Mouse (Mus musculus): ENCODE data around the gene Sfrp4. TPM values are rescaled to one million over a fixed set of nuclear protein-coding genes. Genes with fewer than 3 reads are reported as not detected.

Gene Sfrp4
- polyA plus RNA-seq, 1 experiment from 2014 or later, result 0.97 TPM

- Histone ChIP-seq H3K36me3 (replicated peaks; ENCODE audit: control insufficient read depth, insufficient read depth, low read depth, low read length) (no peaks in the 10 kb centered on the region), H3K4me3 (ENCODE audit: low read depth, low read length) (peak within 1 kb of the TSS; percentile 67), H3K27ac (replicated peaks; ENCODE audit: low read depth, low read length) (peak within 1 kb of the TSS; percentile 52; the same call in 1 of the 2 replicates), H3K9ac (replicated peaks; ENCODE audit: low read length) (peak within 1 kb of the TSS; percentile 88), H3K27me3 (ENCODE audit: control insufficient read depth, insufficient read depth, low read length) (peaks cover 5% of the 10 kb centered on the region), H3K4me1 (ENCODE audit: control insufficient read depth, insufficient read depth, low read length) (no peaks in the 10 kb centered on the region; the same call in 1 of the 2 replicates), H3K9me3 (replicated peaks; ENCODE audit: control insufficient read depth, low read length) (no peaks in the 10 kb centered on the region), H3K4me2 (ENCODE audit: low read depth, low read length) (peak within 1 kb of the TSS; percentile 93)
- ATAC-seq (replicated peaks; ENCODE audit: insufficient number of reproducible peaks, low FRiP score, low TSS enrichment, low read depth), result peak; percentile 69
- under 1% methylated on average over 46 of the region's 46 CpGs for WGBS
- peak; percentile 84 for DNase-seq (ENCODE audit: low spot score)
These were observed 3.5 kb upstream of the Sfrp4 start, which contains the start of gene Epdr1 for GRCm38 (mm10) chr13:19619216-19619927. Gene Epdr1 (minus strand): TSS chr13:19619927.

- Histone ChIP-seq H3K4me3 (ENCODE audit: low read depth, low read length) (peak overlapping the region; percentile 46), H3K36me3 (replicated peaks; ENCODE audit: control insufficient read depth, insufficient read depth, low read depth, low read length) (no peaks in the 10 kb centered on the region), H3K4me2 (ENCODE audit: low read depth, low read length) (peak overlapping the region; percentile 87), H3K27me3 (ENCODE audit: control insufficient read depth, insufficient read depth, low read length) (peaks cover 5% of the 10 kb centered on the region), H3K27ac (replicated peaks; ENCODE audit: low read depth, low read length) (no peak overlapping the region), H3K9me3 (replicated peaks; ENCODE audit: control insufficient read depth, low read length) (no peaks in the 10 kb centered on the region), H3K9ac (replicated peaks; ENCODE audit: low read length) (peak overlapping the region; percentile 55), H3K4me1 (ENCODE audit: control insufficient read depth, insufficient read depth, low read length) (no peaks in the 10 kb centered on the region; the same call in 1 of the 2 replicates)
- WGBS, result 24% methylated on average over 30 of the region's 30 CpGs
- peak; percentile 14 for DNase-seq (ENCODE audit: low spot score)
- ATAC-seq (replicated peaks; ENCODE audit: insufficient number of reproducible peaks, low FRiP score, low TSS enrichment, low read depth), result peak; percentile 26; the same call in 1 of the 2 replicates
These were observed 463 bp downstream of the Sfrp4 start for GRCm38 (mm10) chr13:19623228-19623905.

- WGBS, result 89% methylated on average over 11 of the region's 11 CpGs
- Histone ChIP-seq H3K9ac (replicated peaks; ENCODE audit: low read length) (no peak overlapping the region), H3K27ac (replicated peaks; ENCODE audit: low read depth, low read length) (no peak overlapping the region), H3K4me2 (ENCODE audit: low read depth, low read length) (no peak overlapping the region), H3K27me3 (ENCODE audit: control insufficient read depth, insufficient read depth, low read length) (peaks cover 5% of the 10 kb centered on the region), H3K36me3 (replicated peaks; ENCODE audit: control insufficient read depth, insufficient read depth, low read depth, low read length) (no peaks in the 10 kb centered on the region), H3K9me3 (replicated peaks; ENCODE audit: control insufficient read depth, low read length) (no peaks in the 10 kb centered on the region), H3K4me1 (ENCODE audit: control insufficient read depth, insufficient read depth, low read length) (no peaks in the 10 kb centered on the region; the same call in 1 of the 2 replicates), H3K4me3 (ENCODE audit: low read depth, low read length) (no peak overlapping the region)
- DNase-seq (ENCODE audit: low spot score), result no peak
- no peak for ATAC-seq (replicated peaks; ENCODE audit: insufficient number of reproducible peaks, low FRiP score, low TSS enrichment, low read depth)
These were observed 1.9 kb downstream of the Sfrp4 start for GRCm38 (mm10) chr13:19624632-19625320.

GRCm38 (mm10) chr13:19626473-19626872, 3.6 kb downstream of the Sfrp4 start:
- Histone ChIP-seq H3K4me2 (ENCODE audit: low read depth, low read length) (no peak overlapping the region), H3K36me3 (replicated peaks; ENCODE audit: control insufficient read depth, insufficient read depth, low read depth, low read length) (no peaks in the 10 kb centered on the region), H3K9ac (replicated peaks; ENCODE audit: low read length) (no peak overlapping the region), H3K4me3 (ENCODE audit: low read depth, low read length) (no peak overlapping the region), H3K27ac (replicated peaks; ENCODE audit: low read depth, low read length) (no peak overlapping the region), H3K27me3 (ENCODE audit: control insufficient read depth, insufficient read depth, low read length) (peaks cover 5% of the 10 kb centered on the region), H3K9me3 (replicated peaks; ENCODE audit: control insufficient read depth, low read length) (no peaks in the 10 kb centered on the region), H3K4me1 (ENCODE audit: control insufficient read depth, insufficient read depth, low read length) (no peaks in the 10 kb centered on the region; the same call in 1 of the 2 replicates)
- ATAC-seq (replicated peaks; ENCODE audit: insufficient number of reproducible peaks, low FRiP score, low TSS enrichment, low read depth) (no peak), DNase-seq (ENCODE audit: low spot score) (no peak)
- WGBS, result 68% methylated on average over 1 of the region's 1 CpGs

GRCm38 (mm10) chr13:19630768-19631709, 8.1 kb downstream of the Sfrp4 start:
- 91% methylated on average over 5 of the region's 5 CpGs for WGBS
- H3K36me3 ChIP-seq (replicated peaks; ENCODE audit: control insufficient read depth, insufficient read depth, low read depth, low read length), result no peaks in the 10 kb centered on the region
- H3K4me1 ChIP-seq (ENCODE audit: control insufficient read depth, insufficient read depth, low read length), result no peaks in the 10 kb centered on the region
- no peak overlapping the region for H3K9ac ChIP-seq (replicated peaks; ENCODE audit: low read length)
- H3K27me3 ChIP-seq (ENCODE audit: control insufficient read depth, insufficient read depth, low read length), result no peaks in the 10 kb centered on the region
- H3K27ac ChIP-seq (replicated peaks; ENCODE audit: low read depth, low read length), result no peak overlapping the region
- no peak for ATAC-seq (replicated peaks; ENCODE audit: insufficient number of reproducible peaks, low FRiP score, low TSS enrichment, low read depth)
- DNase-seq (ENCODE audit: low spot score), result no peak
- no peak overlapping the region for H3K4me3 ChIP-seq (ENCODE audit: low read depth, low read length)
- no peaks in the 10 kb centered on the region for H3K9me3 ChIP-seq (replicated peaks; ENCODE audit: control insufficient read depth, low read length)
- no peak overlapping the region for H3K4me2 ChIP-seq (ENCODE audit: low read depth, low read length)

- H3K9ac ChIP-seq (replicated peaks; ENCODE audit: low read length), result no peak overlapping the region
- H3K4me3 ChIP-seq (ENCODE audit: low read depth, low read length), result no peak overlapping the region
- no peaks in the 10 kb centered on the region for H3K4me1 ChIP-seq (ENCODE audit: control insufficient read depth, insufficient read depth, low read length)
- H3K27me3 ChIP-seq (ENCODE audit: control insufficient read depth, insufficient read depth, low read length), result no peaks in the 10 kb centered on the region
- peak; percentile 12 for DNase-seq (ENCODE audit: low spot score)
- no peak overlapping the region for H3K27ac ChIP-seq (replicated peaks; ENCODE audit: low read depth, low read length)
- no peak overlapping the region for H3K4me2 ChIP-seq (ENCODE audit: low read depth, low read length)
- no peaks in the 10 kb centered on the region for H3K36me3 ChIP-seq (replicated peaks; ENCODE audit: control insufficient read depth, insufficient read depth, low read depth, low read length)
- H3K9me3 ChIP-seq (replicated peaks; ENCODE audit: control insufficient read depth, low read length), result no peaks in the 10 kb centered on the region
- WGBS, result 74% methylated on average over 4 of the region's 4 CpGs
- ATAC-seq (replicated peaks; ENCODE audit: insufficient number of reproducible peaks, low FRiP score, low TSS enrichment, low read depth), result no peak
These were observed 13.2 kb downstream of the Sfrp4 start for GRCm38 (mm10) chr13:19636131-19636530.

GRCm38 (mm10) chr13:19640203-19640851, 17.4 kb downstream of the Sfrp4 start:
- H3K36me3 ChIP-seq (replicated peaks; ENCODE audit: control insufficient read depth, insufficient read depth, low read depth, low read length), result no peaks in the 10 kb centered on the region
- ATAC-seq (replicated peaks; ENCODE audit: insufficient number of reproducible peaks, low FRiP score, low TSS enrichment, low read depth), result no peak
- WGBS, result 84% methylated on average over 2 of the region's 2 CpGs

More at GRCm38 (mm10) chr13:19640203-19640851, 17.4 kb downstream of the Sfrp4 start:
- H3K27ac ChIP-seq (replicated peaks; ENCODE audit: low read depth, low read length), result no peak overlapping the region
- H3K9ac ChIP-seq (replicated peaks; ENCODE audit: low read length), result no peak overlapping the region
- DNase-seq (ENCODE audit: low spot score), result peak; percentile 9
- no peaks in the 10 kb centered on the region for H3K27me3 ChIP-seq (ENCODE audit: control insufficient read depth, insufficient read depth, low read length)
- H3K4me3 ChIP-seq (ENCODE audit: low read depth, low read length), result no peak overlapping the region
- no peaks in the 10 kb centered on the region for H3K4me1 ChIP-seq (ENCODE audit: control insufficient read depth, insufficient read depth, low read length)
- H3K9me3 ChIP-seq (replicated peaks; ENCODE audit: control insufficient read depth, low read length), result no peaks in the 10 kb centered on the region
- H3K4me2 ChIP-seq (ENCODE audit: low read depth, low read length), result no peak overlapping the region
